Mouse (Mus musculus): Measurements from ENCODE around the gene Cinp.
A peak's percentile ranks its signal among the peaks of the same experiment; 100 is the strongest.

Cinp gene

DNA sequence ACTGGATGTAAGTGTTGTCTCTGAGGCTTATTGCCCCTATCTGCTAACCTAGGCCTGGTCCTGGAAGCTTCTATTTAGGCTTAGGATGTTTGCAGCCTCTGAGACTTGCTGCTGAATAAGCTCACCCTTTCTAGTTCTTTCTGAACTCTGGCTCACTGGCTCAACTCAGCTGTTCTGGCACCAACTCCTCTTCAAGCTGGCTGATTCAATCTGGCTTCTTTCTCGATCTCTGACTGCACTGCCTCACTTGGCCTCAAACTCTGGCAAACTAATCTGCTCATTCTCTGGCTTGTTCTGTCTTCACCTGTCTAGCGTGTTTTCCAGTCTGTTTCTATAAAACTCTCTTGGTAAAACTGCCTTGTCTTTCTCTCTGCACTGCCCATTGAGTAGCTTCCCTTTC is 13.6 kb downstream of the Cinp start:
- TF ChIP-seq GATA4 (IDR thresholded peaks at IDR 0.05; ENCODE audit: insufficient replicate concordance, low read length) = no peak

DNA sequence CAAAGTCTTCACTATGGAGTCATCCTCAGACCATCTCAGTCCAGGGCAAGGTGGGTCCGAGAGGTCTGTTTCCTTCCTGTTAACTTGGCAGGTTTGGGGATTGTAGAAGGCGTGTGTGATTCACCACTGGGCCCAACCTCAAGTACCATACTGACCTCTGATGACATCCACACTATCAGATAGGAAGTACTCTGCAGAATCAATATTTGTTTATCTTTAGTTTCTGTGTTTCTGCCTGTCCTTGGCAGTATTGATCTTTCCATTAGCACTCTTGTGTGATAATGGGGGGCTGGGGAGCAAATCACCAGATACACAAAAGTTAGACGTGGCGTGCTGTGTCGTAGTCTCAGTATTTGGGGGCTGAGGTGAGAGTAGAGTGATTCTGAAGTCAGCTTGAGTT is 17.7 kb downstream of the Cinp start:
- peak; percentile 88; the same call in 1 of the 2 replicates for TF ChIP-seq GATA4 (IDR thresholded peaks at IDR 0.05; ENCODE audit: insufficient replicate concordance, low read length)

DNA sequence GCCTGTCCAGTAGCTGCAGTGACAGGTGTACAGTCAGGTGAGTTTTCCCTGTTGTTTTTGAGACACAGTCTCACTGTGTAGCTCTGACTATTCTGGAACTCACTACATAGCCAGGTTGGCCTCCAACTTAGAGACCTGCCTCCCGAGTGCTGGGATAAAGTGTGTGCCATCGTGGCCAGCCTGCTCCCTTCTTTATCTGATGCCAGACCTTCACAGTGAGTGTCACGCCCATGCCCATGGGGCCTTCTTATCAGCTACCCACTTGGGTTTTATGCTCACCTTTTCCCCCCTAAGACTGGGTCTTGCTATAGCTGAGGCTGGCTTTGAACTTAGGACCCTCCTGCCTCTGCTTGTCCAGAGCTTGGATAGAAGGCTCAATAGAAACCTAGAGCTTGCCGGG is 18.8 kb downstream of the Cinp start:
- TF ChIP-seq GATA4 (IDR thresholded peaks at IDR 0.05; ENCODE audit: insufficient replicate concordance, low read length) = no peak

DNA sequence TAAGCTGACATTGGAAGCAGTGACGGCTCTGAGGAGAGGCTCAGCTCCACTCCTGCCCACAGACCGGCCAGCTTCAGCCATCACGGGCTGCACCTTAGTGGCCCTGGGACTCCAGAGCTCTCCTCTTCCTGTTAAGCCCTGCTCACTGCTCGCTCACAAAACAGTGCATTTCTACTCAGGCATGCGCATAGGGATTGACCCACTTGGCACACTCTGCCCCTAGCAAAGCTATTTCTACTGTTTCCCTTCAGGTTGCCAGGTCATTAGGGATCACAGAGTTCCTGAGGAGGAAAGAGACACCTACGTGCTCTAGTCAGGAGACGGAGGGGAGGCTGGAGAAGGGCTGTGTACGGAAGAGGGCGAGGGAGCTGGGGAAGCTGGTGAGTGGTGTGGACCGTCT is 23.0 kb downstream of the Cinp start:
- no peak for TF ChIP-seq GATA4 (IDR thresholded peaks at IDR 0.05; ENCODE audit: insufficient replicate concordance, low read length)

DNA sequence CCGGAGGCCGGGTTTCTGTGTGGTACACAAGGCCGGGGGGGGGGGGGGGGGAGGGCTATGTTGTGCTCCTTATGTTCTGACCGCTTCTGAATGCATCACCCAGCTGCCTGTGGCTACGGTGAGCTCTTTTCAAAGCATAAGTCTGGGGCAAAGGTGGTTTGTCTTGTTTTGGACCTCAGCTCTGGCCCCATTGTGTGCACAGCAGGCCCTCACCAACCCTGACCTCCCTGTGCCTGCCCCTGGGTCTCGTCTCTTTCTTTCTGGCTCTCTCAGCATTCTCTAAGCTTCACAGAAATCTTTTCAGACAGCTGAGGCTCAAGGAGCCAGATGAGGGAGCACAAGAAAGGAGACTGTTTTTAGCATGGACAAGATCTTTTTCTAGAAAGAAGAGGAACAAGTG is 23.4 kb downstream of the Cinp start:
- TF ChIP-seq GATA4 (IDR thresholded peaks at IDR 0.05; ENCODE audit: insufficient replicate concordance, low read length) = no peak

DNA sequence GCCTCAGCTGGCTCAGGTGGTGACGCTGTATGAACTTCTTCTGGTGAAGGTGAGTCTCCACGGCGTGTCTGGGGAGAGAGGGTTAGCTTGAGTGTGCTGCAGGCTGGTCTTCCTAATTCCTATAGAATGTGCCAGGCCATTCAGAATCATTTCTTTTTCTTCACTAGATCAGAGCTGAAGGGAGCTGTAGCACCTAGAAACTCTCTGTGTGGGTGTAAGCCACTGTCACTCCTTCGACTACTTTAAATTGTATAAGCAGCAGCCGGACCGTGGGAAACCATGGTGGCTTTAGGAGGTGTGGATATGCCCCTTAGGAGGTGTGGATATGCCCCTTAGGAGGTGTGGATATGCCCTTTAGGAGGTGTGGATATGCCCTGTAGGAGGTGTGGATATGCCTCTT is 24.9 kb downstream of the Cinp start:
- no peak for TF ChIP-seq GATA4 (IDR thresholded peaks at IDR 0.05; ENCODE audit: insufficient replicate concordance, low read length)

DNA sequence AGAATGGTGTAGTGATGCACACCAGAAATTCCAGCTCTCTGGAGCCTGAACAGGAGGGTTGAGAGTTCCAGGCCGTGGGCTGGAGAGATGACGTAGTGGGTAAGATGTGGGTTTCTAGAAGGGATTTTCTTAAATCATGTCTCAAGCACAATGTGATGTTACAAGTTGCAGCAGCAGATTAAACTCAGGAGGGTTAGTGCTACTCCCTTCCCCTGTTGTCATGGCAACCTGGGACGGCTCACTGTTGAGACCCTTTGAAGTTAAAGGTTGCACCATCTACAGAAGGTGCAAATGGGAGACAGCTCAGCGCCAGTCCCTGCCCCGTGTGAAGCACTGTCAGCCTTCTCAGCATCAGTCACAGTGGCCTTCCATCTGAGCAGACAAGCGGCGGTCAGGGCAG is 27.7 kb downstream of the Cinp start:
- no peak for TF ChIP-seq GATA4 (IDR thresholded peaks at IDR 0.05; ENCODE audit: insufficient replicate concordance, low read length)

DNA sequence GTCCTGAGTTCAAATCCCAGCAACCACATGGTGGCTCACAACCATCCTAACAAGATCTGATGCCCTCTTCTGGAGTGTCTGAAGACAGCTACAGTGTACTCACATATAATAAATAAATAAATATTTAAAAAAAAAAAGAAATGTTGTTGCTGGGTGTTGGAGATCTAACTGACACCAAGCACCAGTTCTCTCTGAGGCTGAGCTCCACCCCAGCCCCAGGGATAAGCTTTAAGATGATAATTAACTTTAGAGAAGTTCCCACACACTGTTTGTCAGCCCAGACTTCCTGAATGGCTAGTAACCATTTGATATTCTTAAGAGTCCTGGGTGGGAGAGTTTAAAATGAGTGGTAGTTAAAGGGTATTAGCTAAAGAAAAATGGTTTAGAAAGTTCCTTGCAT is 28.7 kb downstream of the Cinp start:
- TF ChIP-seq GATA4 (IDR thresholded peaks at IDR 0.05; ENCODE audit: insufficient replicate concordance, low read length) = no peak

DNA sequence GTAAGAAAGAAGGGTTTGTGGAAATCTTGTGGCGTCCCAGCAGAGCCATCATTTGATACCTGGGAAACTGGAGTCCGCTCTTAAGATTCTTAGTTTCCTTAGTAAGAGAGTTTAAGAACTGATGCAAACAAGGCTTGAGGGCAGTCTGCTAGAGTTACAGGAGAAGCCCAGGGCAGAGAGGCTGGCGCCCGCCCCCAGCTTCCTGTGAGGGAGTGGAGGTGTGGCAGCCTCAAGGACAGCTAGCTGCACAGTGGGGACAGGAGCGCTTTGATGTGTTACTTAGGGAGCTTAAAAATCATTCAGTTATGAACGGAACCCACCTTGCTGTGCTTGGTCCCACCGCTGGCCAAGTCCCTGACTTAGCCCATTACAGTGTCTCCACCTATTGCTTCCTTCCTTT is 31.7 kb downstream of the Cinp start:
- no peak for TF ChIP-seq GATA4 (IDR thresholded peaks at IDR 0.05; ENCODE audit: insufficient replicate concordance, low read length)

DNA sequence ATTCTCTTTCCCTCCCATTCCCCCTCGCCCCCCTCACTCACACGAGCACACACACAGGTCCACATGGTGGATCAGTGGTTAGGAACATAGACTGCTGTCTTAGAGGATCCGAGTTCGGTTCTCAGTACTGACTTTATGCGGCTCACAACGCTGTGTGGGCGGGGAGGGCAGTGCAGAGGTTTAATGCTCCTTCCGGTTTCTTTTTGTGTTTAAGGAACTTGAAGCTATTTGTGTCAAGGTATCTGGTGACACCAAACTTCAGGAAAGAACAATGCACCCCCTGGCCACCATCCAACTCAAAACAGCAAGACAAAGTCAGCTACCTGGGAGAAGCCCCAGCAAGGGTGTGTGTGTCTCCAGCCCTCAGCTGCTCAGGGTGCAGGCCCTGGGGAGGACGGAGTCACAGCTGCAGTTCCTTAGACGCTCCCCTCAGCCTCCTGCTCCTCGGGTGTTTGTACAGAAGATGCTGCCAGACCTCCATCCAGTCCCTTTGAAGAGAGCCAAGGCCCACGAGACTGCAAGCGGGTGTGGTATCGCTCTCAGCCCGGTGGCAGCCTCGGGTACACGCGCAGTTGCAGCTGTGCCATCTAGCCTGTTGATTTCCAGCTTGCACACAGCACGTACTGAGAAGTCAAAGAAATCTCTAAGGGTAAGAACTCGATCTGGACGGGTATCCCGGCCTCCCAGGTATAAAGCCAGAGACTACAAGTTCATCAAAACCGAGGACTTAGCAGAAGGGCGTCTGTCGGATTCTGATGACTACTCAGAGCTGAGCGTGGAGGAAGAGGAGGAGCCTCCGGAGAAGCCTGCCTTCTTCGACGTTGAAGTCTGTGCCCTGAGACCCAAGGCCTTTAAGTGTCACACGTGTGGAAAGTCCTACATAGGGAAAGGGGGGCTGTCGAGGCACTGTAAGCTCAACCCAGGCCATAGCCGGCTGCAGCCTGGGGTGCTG is 33.9 kb downstream of the Cinp start:
- TF ChIP-seq GATA4 (IDR thresholded peaks at IDR 0.05; ENCODE audit: insufficient replicate concordance, low read length) = no peak

DNA sequence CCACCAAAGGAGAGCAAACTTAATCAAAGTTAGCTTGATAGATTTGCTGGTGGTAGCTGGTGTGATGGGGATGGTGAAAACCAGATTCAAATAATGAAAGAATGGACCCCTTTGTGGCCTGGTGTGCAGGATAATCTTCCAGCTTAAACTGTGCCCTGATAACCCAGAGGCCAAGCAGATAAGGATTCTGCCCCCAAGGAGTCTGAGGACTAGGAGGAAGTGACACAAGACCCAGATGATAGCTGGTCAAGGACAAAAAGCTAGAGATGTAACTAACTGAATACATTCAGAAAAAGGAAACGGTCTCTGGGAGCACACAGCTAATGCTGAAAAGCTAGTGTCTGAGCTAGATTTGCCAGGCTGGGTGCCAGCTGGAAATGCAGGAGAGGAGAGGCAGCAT is 37.0 kb downstream of the Cinp start:
- no peak; the same call in 1 of the 2 replicates for TF ChIP-seq GATA4 (IDR thresholded peaks at IDR 0.05; ENCODE audit: insufficient replicate concordance, low read length)

DNA sequence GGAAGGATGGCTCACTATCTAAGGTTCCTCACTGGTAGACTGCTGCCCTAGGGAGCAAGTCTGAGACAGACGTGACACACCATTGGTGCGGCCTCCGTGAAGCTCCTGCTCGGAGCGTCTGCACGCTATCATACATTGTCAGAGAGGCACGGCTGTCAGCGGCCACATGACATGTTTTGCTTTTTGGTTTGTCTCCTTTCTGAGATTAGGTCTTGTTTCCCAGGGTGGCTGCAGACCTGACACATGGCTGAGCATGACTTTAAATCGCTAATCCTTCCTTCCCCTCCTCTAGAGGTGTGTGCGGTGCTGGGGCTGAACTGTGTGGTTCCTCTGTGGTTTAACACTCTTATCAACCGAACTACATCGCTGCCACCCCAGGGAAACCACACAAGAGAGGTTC is 37.5 kb downstream of the Cinp start:
- no peak for TF ChIP-seq GATA4 (IDR thresholded peaks at IDR 0.05; ENCODE audit: insufficient replicate concordance, low read length)

DNA sequence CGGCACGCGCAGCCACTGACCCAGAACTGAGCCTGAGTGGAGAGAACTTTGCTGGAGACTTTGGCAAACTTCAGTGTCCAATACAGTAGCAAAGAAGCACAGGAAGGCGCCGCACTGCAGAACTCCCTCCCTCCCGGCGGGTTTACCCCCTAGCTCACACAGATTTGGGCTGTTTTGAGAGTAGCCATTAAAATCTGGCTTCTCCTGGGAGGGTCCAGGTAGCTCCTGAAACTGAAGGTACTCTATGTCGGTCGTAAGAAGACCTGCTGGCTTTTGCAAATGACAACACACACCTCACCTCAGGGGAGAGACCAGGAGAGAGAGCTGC is 38.1 kb downstream of the Cinp start:
- TF ChIP-seq GATA4 (IDR thresholded peaks at IDR 0.05; ENCODE audit: insufficient replicate concordance, low read length) = no peak

DNA sequence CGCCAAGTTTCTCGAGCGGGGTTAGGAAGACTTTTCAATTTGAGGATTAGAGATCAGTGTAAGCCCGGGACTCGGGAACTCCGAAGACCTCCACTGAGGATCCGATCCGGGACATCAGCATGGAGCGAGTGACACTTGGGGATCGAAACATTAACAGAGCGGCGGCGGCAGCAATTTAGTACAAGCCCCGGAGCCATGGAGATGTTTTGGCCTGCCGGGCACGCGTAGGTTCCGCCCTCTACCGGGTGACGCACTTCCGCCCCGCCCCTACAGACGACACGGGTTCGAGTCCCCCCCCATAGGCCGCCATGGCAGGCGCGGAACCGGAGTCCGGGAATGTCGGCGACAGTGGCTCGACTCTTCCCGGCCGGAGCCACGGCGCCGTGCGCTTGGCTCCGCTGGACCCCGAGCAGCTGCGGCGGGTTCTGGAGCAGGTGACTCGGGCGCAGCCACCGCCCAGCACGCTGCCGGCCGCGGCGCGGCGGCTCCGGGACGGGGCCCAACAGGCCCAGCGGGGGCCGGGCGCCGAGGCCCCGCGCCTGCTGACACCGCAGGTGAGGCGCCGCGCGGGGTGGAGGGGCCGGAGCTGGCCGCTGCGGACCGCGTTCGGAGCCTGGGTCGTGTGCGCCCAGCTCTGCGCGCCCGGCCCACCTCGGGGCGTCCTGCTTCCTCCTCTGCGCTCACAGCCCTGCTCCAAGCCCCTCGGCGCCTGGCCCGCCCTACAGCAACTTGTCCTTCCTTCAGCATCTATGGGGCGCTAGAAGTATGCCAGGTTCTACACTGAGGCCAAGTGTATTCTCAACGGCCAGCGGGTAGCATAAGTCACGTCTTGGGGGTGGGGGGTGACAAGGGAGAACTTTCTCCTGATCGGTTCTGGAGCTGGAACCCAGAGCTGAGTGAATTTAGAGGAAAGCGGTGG is 38.7 kb downstream of the Cinp start, which contains the start of gene Zfp839:
Zfp839 (plus strand) TSS at position 244 of the 919 bp plus-strand sequence.
- no peak for TF ChIP-seq GATA4 (IDR thresholded peaks at IDR 0.05; ENCODE audit: insufficient replicate concordance, low read length)

DNA sequence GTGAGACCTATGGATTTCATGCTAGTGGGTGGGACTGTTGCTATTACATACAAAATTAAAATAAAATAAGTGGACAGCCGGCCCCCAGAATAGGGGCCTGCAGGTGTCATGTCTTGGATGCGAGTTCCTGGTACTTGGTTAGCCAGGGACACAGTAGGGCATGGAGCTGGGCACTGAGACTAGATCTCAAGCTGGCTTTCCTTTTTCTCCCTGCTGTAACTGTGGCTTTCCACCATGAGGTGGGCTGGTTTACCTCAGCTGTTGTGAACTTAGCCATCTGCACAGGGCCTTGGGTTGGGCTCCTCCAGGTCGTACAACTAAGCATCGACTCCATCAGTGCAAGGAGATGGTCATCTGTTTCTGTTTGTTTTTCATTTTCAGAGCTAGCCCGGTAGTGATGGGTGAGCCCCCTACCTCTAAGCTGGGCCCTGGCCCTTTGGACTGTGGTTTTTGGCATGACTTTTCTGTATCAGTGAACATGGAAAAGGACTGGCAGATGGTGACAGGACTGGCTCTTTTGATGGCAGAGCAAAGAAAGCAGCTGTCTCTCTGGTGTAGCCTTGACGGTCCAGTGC is 42.7 kb downstream of the Cinp start:
- TF ChIP-seq GATA4 (IDR thresholded peaks at IDR 0.05; ENCODE audit: insufficient replicate concordance, low read length) = no peak
